Mouse (Mus musculus): ENCODE measurements around the gene Sat1. TPM values are rescaled to one million over a fixed set of nuclear protein-coding genes. Genes with fewer than 3 reads are reported as not detected.

The Sat1 gene
- polyA plus RNA-seq, 1 experiment: 5.3 TPM

DNA sequence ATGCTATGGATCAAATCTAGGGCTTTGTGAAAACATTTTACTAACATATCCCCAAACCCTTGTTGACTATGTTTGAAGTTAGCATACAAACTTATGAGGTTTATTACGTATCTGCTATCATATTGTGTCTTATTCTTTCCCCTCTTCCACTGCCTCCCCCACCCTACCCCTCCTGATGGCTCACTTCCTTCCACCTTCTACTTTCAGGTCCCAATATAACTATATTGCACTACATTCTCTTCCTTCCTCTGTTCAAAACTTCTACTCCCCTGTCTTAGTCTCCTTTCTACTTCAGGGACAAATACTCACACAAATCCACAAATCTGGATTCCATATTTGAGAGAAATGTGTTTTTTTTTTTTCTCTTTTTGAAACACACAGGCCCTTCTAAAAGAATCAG lies 52.7 kb downstream of the Sat1 start:
- Histone ChIP-seq H3K4me3 (ENCODE audit: control insufficient read depth, low read depth, low read length) (no peak overlapping the region), H3K36me3 (ENCODE audit: control insufficient read depth, insufficient read depth, low read length) (no peaks in the 10 kb centered on the region), H3K4me1 (ENCODE audit: control insufficient read depth, insufficient read depth, low read length) (no peaks in the 10 kb centered on the region), H3K27ac (ENCODE audit: control insufficient read depth, insufficient read depth, low read depth, low read length) (no peak overlapping the region), H3K27me3 (ENCODE audit: control insufficient read depth, insufficient read depth, low read length) (no peaks in the 10 kb centered on the region)
- no peak for TF ChIP-seq CTCF (IDR thresholded peaks at IDR 0.05; ENCODE audit: control insufficient read depth, insufficient read depth, insufficient replicate concordance, low read depth, low read length)
- TF ChIP-seq POLR2A (IDR thresholded peaks at IDR 0.05; ENCODE audit: control insufficient read depth, low read depth, low read length): no peak

Other genes with a start within 250 kb of the Sat1 start
- gene Magea8, start 220.6 kb downstream of the Sat1 start, polyA plus RNA-seq (2012; rRNA removed): 0.69 and 1.2 TPM in 2 replicates
- 0.72 and 0.77 TPM in 2 replicates for gene Magea5, start 153.3 kb downstream of the Sat1 start, polyA plus RNA-seq (2012; rRNA removed)
- not detected in 2 replicates for gene Magea1, start 126.7 kb downstream of the Sat1 start, polyA plus RNA-seq (2012; rRNA removed)
- gene Magea2, start 122.8 kb downstream of the Sat1 start, polyA plus RNA-seq (2012; rRNA removed): 0.32 and 0.65 TPM in 2 replicates
- 14.5 and 24.1 TPM in 2 replicates for gene Cldn34b2, start 88.0 kb downstream of the Sat1 start, polyA plus RNA-seq (2012; rRNA removed)
- gene Acot9, start 46.0 kb upstream of the Sat1 start, polyA plus RNA-seq (2012; rRNA removed): 23.6 and 24.4 TPM in 2 replicates
- gene Prdx4, start 124.3 kb upstream of the Sat1 start, polyA plus RNA-seq (2012; rRNA removed): 133 and 179 TPM in 2 replicates